Mouse (Mus musculus) monocyte, adult 5-6 weeks (primary cell): ENCODE data around the gene Pappa. TPM values are rescaled to one million over a fixed set of nuclear protein-coding genes. Genes with fewer than 3 reads are reported as not detected.

Experiments
- ATAC-seq: fragments of 153-309, 156-312 bp; replicated peaks from 2 replicates; pipeline ENCODE4 v1.8.0; 2017; ENCODE audit warnings: mild to moderate bottlenecking; ENCODE audit not compliant: low TSS enrichment, insufficient number of reproducible peaks, severe bottlenecking, poor library complexity, low FRiP score
- total RNA-seq: library from RNA; stranded (forward); fragments of 200-1000, 200-491, 200-594 nt; gene quantifications from 3 replicates; pipeline ENCODE4 v1.2.3, GENCODE M21; 2017

Gene Pappa
- total RNA-seq, 1 experiment from 2014 or later = not detected

DNA sequence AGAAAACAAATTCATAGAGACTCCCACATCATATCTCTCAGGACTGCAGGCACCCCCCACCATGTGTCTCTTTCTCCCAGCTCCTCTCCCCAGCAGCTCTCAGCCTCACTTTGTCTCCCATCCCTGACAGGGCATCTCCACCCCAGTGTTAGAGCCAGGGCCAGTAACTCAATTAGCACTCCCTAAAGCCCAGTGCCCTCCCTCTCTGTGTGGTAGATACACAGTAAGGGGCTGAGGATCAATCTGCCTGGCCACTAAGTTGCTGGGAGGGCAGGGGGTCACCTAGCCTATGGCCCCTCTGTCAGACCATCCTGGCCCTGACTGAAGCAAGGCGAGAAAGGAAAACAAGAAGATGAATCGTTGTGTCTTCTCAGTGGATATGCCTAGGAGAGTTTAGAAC lies 119.3 kb downstream of the Pappa start:
- no peak for ATAC-seq

DNA sequence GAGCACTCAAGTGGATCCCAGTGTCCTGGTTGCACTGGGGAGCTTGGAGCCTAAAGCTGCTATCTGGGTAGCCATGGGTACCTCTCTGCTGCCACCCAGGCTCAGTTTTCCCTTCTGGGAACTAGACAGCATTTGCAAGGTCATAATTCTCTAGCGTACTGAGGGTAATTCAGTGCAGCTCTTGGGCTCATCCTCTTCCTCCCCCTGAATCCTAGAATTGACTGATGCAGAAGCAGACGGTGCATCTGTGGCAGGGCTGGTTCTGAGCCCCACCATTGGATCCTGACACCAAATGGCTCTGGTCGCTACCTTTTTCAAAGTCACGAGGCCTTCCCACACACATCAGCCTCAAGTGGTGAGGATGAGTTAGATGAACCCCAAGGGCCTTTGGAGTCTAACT lies 121.0 kb downstream of the Pappa start:
- no peak for ATAC-seq

DNA sequence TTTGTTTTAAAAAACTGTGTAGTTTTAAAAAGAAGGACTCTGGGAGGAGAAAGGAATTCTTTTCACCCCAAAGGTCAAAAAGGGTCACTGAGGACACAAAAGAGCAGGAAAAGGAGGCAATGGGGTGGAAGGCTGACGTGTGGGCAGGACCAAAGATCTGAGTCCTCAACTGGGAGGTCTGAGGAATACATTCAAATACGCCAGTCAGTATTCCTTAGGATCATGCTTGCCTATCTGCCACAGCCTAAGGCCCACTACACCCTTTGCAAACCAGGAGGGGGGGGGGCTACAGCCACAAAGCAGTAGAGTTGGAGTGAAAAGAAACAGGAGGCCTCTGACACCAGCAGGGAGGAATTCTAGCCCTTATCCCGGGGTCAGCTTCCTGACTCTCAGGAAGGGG lies 121.5 kb downstream of the Pappa start:
- ATAC-seq = no peak

DNA sequence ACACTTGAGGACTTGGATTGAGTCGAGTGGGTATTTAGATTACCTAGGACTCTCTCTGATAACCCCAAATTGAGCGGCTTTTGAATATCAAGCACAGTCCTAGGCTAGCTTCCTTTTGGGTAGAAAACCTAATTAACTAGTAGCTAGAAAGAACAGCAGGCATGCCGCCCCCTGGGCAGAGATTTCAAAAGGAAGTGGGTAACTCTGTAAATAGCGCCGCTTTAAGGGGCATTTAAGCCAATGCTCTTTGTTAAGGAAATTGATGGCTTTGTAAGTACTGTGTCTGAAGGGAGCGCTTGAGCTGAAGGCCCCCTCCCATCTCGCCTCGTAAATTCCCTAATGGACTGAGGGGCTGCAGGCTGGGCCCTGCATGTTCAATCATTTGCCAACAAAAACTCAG lies 128.2 kb downstream of the Pappa start:
- ATAC-seq = no peak

DNA sequence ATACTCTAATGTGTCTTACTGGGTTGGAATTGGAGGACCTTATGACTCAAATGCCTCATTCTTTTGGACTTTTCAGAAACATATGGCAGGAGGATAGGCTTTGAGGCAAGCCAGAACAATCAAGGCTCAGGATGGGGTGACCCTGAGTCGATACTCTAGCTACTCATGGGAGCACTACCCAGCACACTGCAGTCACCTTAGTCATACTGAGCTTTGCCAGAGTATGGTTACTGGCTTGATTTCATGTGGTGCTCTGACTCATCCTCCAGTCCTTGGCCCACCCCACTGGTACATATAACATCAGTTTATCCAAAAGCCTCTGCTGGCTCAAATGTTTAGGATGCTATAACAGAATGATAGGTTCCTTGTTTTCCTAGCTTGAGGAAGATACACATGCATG lies 130.1 kb downstream of the Pappa start:
- no peak for ATAC-seq

DNA sequence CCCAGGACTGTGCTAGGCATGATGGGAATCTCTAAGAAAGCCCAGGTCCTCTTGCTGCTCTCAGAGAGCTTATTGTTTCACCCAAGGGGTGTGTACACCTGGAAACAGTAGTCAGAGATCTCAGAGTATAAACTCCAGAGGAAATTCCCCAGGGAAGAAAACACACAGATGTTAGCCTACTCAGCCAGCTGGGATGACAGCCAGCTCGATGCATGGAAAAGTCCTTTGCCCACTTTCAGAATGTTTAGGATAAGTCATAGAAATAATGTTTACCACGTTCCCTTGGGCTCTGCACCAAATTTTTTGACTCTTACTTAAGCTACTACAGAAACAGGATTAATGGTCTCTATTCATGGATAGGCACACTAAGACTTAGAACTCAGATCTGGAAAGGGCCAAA lies 143.1 kb downstream of the Pappa start:
- no peak for ATAC-seq

DNA sequence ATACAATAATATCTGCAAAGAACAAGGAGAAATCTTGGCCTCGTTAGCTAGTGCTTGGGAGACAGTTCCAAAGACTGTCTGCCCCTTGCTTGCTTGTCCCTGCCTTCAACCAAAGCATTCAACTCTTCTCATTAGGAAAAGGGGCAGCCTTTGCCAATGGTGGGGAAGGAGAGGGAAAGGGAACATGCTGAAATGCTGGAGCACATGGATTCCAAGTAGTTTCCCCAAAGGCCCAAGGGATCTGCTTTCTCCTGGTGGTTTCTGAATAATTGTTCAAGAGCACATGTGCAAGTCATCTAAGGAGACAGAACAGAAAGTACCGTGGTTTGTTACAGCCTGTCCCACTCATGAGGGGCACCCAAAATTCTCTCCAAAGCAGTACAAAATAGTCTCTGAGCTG lies 146.0 kb downstream of the Pappa start:
- ATAC-seq = no peak

DNA sequence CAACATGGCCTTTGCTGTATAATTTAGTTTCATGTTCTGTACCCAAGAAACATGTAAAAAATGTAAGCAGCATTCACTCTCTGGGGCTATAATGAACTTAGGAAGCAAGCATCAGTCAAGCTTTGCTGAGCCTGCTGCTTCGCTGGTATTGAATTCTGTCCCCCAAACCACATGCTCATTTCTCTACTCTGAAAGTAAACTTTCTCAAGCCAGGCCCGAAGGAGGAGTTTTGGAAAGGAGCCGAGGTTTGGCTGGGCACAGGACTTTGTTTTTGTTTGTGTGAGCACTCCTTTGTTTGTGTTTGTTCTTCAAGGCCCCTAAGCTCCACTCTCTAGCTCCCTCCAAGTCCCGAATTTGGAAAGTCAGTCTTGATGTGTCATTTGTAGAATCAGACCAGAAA lies 148.3 kb downstream of the Pappa start:
- no peak for ATAC-seq

DNA sequence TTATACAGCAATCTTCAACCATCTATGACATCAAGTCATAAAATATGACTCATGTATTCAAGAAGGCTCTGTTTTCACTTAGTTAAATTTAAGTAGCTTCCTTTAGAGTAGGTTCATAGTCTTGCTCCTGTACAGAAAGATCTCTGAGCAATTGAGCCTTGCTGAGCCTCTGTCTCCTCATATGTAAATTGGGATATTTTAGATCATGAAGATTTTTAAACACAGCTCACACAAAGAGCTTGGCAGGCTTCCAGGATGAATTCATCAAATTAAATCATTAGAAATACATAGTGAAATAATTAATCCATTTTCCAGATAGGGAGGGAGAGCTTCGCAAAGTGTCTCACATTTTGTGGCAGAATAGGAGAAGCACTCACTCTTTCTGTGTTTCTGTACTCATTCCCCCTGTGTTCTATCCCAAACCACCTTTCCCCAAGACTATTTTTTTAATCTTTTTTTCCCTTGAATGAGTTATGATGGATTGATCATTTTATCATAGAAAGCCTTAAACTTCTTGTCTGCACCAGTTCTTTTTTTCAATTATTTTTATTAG lies 149.4 kb downstream of the Pappa start:
- no peak for ATAC-seq

DNA sequence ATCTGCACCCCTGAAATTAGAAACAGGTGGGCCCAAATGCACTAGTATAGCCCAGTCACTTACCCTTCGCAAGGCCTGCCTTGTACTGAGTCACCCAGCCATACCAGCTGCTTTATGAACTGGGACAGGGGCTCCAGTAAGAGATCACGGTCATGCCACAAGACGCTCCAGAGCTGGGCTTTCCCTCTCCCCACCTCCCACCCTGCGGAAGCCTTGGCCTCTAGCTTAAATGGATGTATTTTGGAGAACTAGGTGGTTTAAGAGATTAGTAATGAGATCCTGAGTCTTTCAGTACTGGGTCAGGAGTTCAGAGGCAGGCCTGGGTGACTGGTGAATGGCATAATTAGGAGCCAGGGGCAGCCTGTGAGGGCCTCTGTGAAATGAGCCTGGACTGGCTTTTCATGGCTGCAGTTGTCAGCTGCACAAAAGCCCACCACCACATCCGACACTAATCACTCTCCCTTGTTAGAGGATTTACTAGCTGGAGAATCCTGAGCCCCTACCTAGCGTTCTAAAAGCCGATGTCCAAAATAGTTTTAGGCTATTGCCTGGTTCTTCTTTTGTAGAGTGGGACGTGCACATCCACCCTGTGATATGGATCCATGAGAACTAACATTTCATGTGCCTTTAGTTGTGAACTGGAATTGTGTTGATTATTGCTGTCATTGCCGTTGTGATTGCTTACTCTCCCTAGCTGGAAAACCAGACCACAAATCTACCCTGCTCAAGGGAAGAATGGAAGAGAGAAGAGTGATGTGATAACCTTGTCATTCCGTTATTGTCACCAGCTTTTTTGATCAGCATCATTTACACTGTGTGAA lies 154.7 kb downstream of the Pappa start:
- no peak for ATAC-seq

DNA sequence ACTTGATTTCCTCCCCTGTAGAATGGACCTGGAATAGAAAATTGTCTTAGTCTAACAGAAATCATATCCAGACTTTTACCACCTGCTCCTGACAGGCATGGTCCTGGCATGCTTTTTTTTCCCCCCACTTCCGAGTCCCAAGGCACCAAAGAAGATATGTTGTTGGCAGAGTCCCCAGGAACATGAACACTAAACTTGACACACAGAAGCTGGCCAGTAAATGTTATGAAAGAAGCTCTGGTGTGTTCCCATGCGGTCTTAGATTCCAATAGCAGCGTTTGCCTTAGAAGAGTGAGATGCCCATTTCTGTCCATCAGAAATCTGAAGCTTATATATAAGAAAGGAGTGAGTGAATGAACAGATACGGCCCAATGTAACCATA lies 155.3 kb downstream of the Pappa start:
- no peak for ATAC-seq

DNA sequence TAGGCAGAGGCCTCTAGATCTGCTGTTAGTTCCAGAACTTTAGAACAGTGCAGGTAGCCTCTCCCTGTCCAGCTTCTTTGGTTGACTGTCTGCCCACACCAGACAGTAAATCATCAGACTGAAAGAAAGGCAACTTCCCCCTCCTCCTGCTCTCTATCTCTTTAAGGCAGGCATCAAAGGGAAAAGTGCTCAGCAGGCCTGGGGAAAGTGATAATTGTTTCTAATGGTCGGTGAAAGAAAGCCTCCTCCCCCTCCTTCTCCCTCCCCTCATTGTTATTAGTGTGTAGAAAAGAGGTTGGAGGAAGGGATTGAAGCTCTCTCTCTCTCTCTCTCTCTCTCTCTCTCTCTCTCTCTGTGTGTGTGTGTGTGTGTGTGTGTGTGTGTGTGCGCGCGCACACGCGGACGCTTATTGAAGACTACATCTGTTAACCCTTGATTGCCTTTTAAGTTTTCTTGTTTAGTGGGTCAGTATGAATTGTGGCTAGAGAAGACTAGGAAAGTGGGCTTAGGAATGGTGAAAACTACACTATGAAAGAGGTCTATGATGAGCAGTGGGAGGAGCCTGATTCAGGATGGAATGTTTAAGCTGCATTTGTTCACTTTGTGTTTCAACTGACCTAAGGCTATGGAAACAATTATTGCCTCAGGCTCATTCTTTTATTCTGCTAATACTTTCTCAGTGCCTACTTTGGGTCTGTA lies 156.2 kb downstream of the Pappa start:
- ATAC-seq = no peak

DNA sequence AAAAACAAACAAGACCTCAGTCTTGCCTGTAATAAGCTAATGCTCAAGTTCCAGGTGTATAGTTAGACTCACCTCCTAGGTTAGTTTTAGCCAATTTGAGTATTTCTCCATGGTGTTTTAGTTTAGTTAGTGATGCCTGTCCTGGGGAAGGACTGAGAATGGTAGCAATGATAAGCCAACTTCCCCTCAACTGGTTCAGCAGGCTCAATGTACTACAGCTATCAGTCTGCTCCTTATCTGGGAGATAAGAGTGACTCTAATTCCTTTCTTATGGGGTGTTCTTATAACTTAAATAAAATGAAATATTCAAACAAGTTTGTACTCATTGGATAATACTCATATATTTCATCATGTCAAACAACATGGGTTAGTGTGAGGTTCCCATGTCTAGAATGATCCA lies 156.9 kb downstream of the Pappa start:
- no peak for ATAC-seq

DNA sequence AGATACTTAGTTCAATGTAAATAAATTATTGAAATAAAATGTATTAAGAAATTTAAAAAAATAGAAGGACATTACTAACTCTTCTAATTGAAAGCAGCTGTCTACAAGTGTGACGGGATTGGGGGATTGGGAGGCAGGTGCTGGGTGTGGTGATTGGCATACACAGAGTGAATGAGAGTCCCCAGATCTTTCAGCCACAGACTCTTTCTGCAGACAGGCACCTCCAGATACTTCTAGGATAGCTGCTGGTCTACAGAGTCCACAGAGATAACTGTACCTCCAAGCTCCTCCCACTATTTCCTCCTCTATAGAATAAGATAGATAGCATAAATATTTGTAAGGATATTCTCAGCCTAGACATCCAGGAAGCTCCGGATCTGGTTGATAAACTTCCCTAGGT lies 159.6 kb downstream of the Pappa start:
- ATAC-seq = no peak

DNA sequence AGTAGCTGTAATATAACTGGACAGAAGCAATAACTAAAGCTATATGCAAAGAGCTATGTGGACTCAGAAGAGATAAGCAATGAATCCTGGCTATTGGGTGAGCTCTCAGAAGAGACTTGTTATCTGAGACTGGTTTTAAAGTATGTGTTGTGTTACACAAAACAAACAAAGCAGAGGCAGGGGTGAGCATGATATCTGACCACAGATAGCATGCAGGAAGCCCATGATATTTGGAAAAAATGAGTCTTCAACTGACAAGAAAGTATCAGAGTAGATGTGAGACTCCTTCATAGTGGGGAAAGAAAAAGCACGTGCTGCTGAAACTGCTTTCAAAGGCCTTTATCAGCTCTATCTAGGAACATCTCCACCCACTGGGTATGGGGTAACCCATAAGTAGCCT lies 161.2 kb downstream of the Pappa start:
- no peak for ATAC-seq

DNA sequence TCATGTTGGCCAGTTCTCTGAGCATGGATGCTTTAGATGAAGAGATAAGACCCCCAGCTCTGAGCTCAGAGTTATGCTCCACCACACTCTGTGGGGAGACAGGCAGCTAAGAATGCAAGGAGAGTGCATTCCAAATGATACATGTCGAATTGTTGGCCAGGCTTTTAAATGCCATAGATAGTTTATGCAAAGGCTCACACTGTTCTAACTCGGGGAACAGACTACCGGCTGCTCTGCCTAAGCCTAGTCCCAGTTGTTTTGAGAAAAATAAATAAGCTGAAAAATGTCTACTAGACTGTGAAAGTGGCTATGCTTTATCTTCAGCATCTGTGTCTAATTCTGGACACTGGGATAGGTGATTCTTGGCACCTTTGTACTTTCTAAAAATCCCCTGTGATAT lies 165.3 kb downstream of the Pappa start:
- ATAC-seq = no peak

DNA sequence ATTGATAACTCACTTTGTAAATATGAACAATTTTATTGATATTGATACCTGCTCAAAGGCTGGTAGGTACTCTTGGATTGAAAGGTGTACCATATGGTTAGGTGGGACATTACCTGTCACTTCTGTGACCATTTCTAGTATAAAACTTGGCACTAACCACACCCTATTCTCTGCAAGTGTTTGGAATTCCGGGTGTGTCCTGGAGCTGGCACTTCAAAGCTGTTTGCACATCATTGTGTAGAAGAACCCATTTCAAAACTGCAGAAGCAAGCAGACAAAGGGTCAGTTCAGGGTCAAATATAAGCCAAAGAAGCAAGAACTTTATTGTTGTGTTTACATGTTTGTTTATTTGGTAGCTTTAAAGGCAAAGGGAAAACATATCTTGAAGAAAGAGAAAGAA lies 171.8 kb downstream of the Pappa start:
- ATAC-seq = no peak

DNA sequence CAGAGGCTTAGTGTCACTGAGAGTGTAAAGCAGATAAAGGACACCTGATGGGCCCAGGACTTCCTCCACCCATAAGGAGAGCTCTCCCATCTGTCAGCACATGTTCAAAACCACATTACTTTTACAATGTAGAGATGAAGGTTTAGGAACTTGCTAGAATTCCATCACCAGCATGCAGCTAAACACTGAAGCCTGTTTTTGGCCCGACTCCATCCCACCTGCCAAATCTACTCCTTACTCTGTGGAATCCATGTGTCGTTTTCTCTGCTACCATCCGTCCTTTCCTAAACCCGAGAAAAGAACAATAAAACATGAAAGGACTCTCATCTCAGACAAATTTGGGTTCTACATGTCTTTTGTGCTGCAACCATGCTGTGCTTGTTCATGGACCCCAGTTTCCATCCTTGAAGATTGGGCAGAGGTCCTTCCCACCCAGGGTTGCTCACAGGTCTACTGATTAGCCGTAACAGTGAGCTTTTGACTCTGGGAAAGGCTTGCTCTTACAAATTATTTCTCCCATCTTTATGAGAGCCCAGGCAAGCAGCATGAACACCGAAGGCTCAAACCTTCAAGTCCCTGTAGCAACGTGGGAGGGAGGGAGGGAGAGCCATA lies 172.5 kb downstream of the Pappa start:
- ATAC-seq = no peak

DNA sequence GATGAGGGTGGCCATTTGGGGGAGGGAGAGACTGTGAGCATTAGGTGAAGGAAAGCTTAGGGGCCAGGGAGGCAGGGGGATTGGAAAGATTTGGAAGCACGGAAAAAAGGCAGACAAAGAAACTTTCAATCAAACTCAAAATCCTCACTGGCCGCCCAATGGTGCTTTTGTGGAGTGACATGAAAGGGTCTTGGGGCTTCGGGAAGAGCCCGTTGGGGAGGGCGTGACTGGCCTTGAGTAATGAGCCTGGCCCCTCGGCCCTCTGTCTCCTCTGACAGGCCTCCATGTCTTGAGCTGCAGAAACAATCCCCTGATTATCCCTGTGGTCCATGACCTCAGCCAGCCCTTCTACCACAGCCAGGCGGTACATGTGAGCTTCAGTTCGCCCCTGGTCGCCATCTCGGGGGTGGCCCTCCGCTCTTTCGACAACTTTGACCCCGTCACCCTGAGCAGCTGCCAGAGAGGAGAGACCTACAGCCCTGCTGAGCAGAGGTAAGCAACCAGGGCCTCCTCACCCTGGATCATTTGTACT lies 173.1 kb downstream of the Pappa start:
- ATAC-seq = no peak
